In genomic region chr11:121204161-121205006, GRCm38 (mm10) we compare ENCODE assay signal across 8 mouse cellular contexts. TPM values are rescaled to one million over a fixed set of nuclear protein-coding genes. Genes with fewer than 3 reads are reported as not detected.
DNase-seq lines count a peak whose midpoint lies in the region; ATAC-seq lines count a peak whose summit lies in the region.

Gene Hexdc (plus strand): TSS chr11:121204433.
Gene Ogfod3 (minus strand): TSS chr11:121204711.

- no peaks in the 10 kb centered on the region for H3K4me1 ChIP-seq in brown adipose tissue, adult 24 weeks (ENCODE audit: control insufficient read depth, insufficient read depth, insufficient read length, low read length)
- peaks cover 21% of the 10 kb centered on the region for H3K4me1 ChIP-seq in heart, embryonic 13.5 days
- peaks cover 21% of the 10 kb centered on the region for H3K4me1 ChIP-seq in liver, embryonic 12.5 days
- H3K4me1 ChIP-seq in stomach, embryonic 15.5 days, result peaks cover 14% of the 10 kb centered on the region

- H3K27ac ChIP-seq in brown adipose tissue, adult 24 weeks (replicated peaks; ENCODE audit: low read depth, low read length), result peak within 1 kb of the TSS; percentile 58
- peak within 1 kb of the TSS; percentile 90 for H3K27ac ChIP-seq in heart, embryonic 13.5 days (replicated peaks)
- H3K27ac ChIP-seq in liver, embryonic 12.5 days, result peak within 1 kb of the TSS; percentile 83
- peak within 1 kb of the TSS; percentile 90 for H3K27ac ChIP-seq in stomach, embryonic 15.5 days

- DNase-seq in CD4-positive, CD25-positive, alpha-beta regulatory T cell, adult 2 months (ENCODE audit: low read depth, low spot score), result peak; percentile 96
- DNase-seq in fat pad, adult 2 months (ENCODE audit: extremely low read depth, low read depth, low spot score), result peak; percentile 88
- peak; percentile 98 for DNase-seq in kidney, postnatal 10 days
- peak; percentile 86 to 95 for DNase-seq in natural killer cell, adult 2 months (ENCODE audit: low spot score in 2 of 2)

- no peaks in the 10 kb centered on the region for H3K9me3 ChIP-seq in heart, embryonic 13.5 days
- H3K9me3 ChIP-seq in liver, embryonic 12.5 days (replicated peaks), result no peaks in the 10 kb centered on the region
- H3K9me3 ChIP-seq in stomach, embryonic 15.5 days, result no peaks in the 10 kb centered on the region

- WGBS in heart, embryonic 13.5 days, result under 1% methylated on average over 70 of the region's 70 CpGs
- WGBS in liver, embryonic 12.5 days (ENCODE audit: insufficient replicate concordance), result under 1% methylated on average over 65 of the region's 70 CpGs
- under 1% methylated on average over 70 of the region's 70 CpGs for WGBS in stomach, embryonic 15.5 days

- peak; percentile 98 for ATAC-seq in heart, embryonic 13.5 days (ENCODE audit: extremely low read depth, insufficient number of reproducible peaks, low FRiP score, low TSS enrichment)
- ATAC-seq in liver, embryonic 12.5 days, result peak; percentile 99
- peak; percentile 99 for ATAC-seq in stomach, embryonic 15.5 days (ENCODE audit: insufficient read depth, low FRiP score, low read depth)

- H3K27me3 ChIP-seq in heart, embryonic 13.5 days (replicated peaks), result no peaks in the 10 kb centered on the region
- no peaks in the 10 kb centered on the region for H3K27me3 ChIP-seq in liver, embryonic 12.5 days (replicated peaks)
- no peaks in the 10 kb centered on the region for H3K27me3 ChIP-seq in stomach, embryonic 15.5 days (replicated peaks)

- H3K36me3 ChIP-seq in heart, embryonic 13.5 days, result peaks cover 16% of the 10 kb centered on the region
- H3K36me3 ChIP-seq in liver, embryonic 12.5 days, result peaks cover 16% of the 10 kb centered on the region
- H3K36me3 ChIP-seq in stomach, embryonic 15.5 days, result peaks cover 4% of the 10 kb centered on the region; the same call in 1 of the 2 replicates

- peak within 1 kb of the TSS; percentile 87 for H3K4me2 ChIP-seq in heart, embryonic 13.5 days
- peak within 1 kb of the TSS; percentile 97 for H3K4me2 ChIP-seq in liver, embryonic 12.5 days
- H3K4me2 ChIP-seq in stomach, embryonic 15.5 days, result peak within 1 kb of the TSS; percentile 86

- peak within 1 kb of the TSS; percentile 91 for H3K9ac ChIP-seq in heart, embryonic 13.5 days
- H3K9ac ChIP-seq in liver, embryonic 12.5 days, result peak within 1 kb of the TSS; percentile 82
- peak within 1 kb of the TSS; percentile 77 for H3K9ac ChIP-seq in stomach, embryonic 15.5 days

- peak within 1 kb of the TSS; percentile 93 for H3K4me3 ChIP-seq in brown adipose tissue, adult 24 weeks (ENCODE audit: insufficient read depth, low read depth, low read length)
- H3K4me3 ChIP-seq in heart, embryonic 13.5 days, result peak within 1 kb of the TSS; percentile 86
- peak within 1 kb of the TSS; percentile 83 for H3K4me3 ChIP-seq in liver, embryonic 12.5 days
- peak within 1 kb of the TSS; percentile 78 for H3K4me3 ChIP-seq in stomach, embryonic 15.5 days (replicated peaks)

RNA-seq across cellular contexts. Expression of gene Hexdc, which starts in this region (rescaled TPM):
- 2.1 and 3.3 TPM in 2 replicates for polyA plus RNA-seq in brown adipose tissue, adult 24 weeks (2012; ENCODE audit: insufficient read depth, insufficient read length, missing spikeins)
- polyA plus RNA-seq in heart, embryonic 13.5 days (2015; fragmentation: Nextera tagmentation; extraction: Ambion mirVana), result 7.6 and 8.4 TPM in 2 replicates
- polyA plus RNA-seq in liver, embryonic 12.5 days (2016; fragmentation: Nextera tagmentation; extraction: Ambion mirVana), result 3.5 and 3.7 TPM in 2 replicates
- 8.1 and 9.2 TPM in 2 replicates for polyA plus RNA-seq in stomach, embryonic 15.5 days (2015; fragmentation: Nextera tagmentation; extraction: Ambion mirVana)

RNA-seq across cellular contexts. Expression of gene Ogfod3, which starts in this region (rescaled TPM):
- 15.7 and 18.7 TPM in 2 replicates for polyA plus RNA-seq in brown adipose tissue, adult 24 weeks (2012; ENCODE audit: insufficient read depth, insufficient read length, missing spikeins)
- 28.4 and 34.6 TPM in 2 replicates for polyA plus RNA-seq in heart, embryonic 13.5 days (2015; fragmentation: Nextera tagmentation; extraction: Ambion mirVana)
- polyA plus RNA-seq in liver, embryonic 12.5 days (2016; fragmentation: Nextera tagmentation; extraction: Ambion mirVana), result 16.7 and 17.0 TPM in 2 replicates
- polyA plus RNA-seq in stomach, embryonic 15.5 days (2015; fragmentation: Nextera tagmentation; extraction: Ambion mirVana), result 30.4 and 30.5 TPM in 2 replicates

Comparison
In these comparisons a context has a peak if more than half of its experiments do, and no peak if none do; other contexts are left out.
1. Peak in every context shown above with its lines: DNase-seq, ATAC-seq, H3K4me3 ChIP-seq and H3K27ac ChIP-seq.